Mouse (Mus musculus) activated CD4-positive, CD25-positive, alpha-beta regulatory T cell, adult 9 weeks (primary cell): Measurements from ENCODE around the gene Taok2. TPM values are rescaled to one million over a fixed set of nuclear protein-coding genes. Genes with fewer than 3 reads are reported as not detected.

Experiments used
- polyA plus RNA-seq: library from polyadenylated mRNA; unstranded; fragments of 100-300 nt; shearing (Covaris generic); gene quantifications from one replicate; pipeline ENCODE4 v1.2.1, GENCODE M21; 2017

Taok2 gene
- polyA plus RNA-seq: 61.6 TPM

GRCm38 (mm10) chr7:126884286-126885164 is at the start of gene Taok2:
TSS of gene Taok2 (minus strand) at chr7:126884703.

GRCm38 (mm10) chr7:126928384-126929037 is 44.0 kb upstream of the Taok2 start, which contains the start of gene Kctd13:
TSS of gene Kctd13 (plus strand) at chr7:126928879.

GRCm38 (mm10) chr7:126922624-126923060 is 38.1 kb upstream of the Taok2 start, which contains the start of gene Tmem219:
TSS of gene Tmem219 (minus strand) at chr7:126922917.

GRCm38 (mm10) chr7:126862147-126862784 is 22.2 kb downstream of the Taok2 start, which contains the start of gene Ino80e:
TSS of gene Ino80e (minus strand) at chr7:126862377.

DNA sequence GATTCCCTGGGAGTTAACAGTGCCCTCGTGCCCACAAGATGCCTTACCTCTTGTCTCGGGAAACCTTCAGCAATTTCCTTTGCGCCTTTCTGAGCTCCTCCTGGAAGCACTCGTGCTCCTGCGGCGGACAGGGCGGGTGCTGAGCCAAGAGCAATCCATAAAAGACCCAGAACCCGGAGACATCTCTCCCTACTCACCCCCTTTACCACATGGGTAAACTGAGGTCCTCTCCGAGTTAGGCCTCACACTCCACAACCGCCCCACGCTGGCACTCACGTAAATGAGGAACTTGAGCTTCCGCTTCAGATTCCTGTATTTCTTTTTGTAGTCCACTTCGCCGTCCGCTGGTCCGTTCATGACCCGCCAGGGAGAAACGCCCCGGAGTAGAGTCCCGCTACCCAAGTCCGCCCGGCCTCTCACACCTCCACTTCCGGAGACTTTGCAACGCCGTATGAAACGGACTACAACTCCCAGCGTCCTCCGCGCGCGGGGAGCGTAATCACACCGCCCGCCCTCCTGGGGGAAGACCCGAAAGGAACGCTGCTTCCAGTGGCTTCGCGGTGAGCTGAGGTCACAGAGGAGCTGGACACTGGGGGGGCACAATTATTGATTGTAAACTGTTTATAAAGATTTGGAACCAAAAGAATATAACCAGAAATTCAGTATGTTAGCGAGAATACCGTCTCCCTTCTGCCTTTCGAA is 22.9 kb downstream of the Taok2 start, which contains the start of gene Hirip3:
Hirip3 (plus strand) TSS at position 544 of the 702 bp plus-strand sequence.

GRCm38 (mm10) chr7:126847116-126847420 is 37.4 kb downstream of the Taok2 start, which contains the start of gene Doc2a:
TSS of gene Doc2a (plus strand) at chr7:126847416.

GRCm38 (mm10) chr7:126831539-126831938 is 53.0 kb downstream of the Taok2 start, which contains the start of gene 4930451I11Rik:
TSS of gene 4930451I11Rik (minus strand) at chr7:126831639.

Other genes with a start within 250 kb of the Taok2 start
- 109 TPM for gene Sgf29, start 235.4 kb downstream of the Taok2 start, polyA plus RNA-seq
- gene Sult1a1, start 208.3 kb downstream of the Taok2 start, polyA plus RNA-seq: 1.5 TPM
- 130 TPM for gene Bola2, start 189.3 kb downstream of the Taok2 start, polyA plus RNA-seq
- gene Slx1b, start 188.9 kb downstream of the Taok2 start, polyA plus RNA-seq: 11.5 TPM
- 3,436 TPM for gene Coro1a, start 176.9 kb downstream of the Taok2 start, polyA plus RNA-seq
- gene Mapk3, start 125.1 kb downstream of the Taok2 start, polyA plus RNA-seq: 29.4 TPM
- gene Gdpd3, start 118.4 kb downstream of the Taok2 start, polyA plus RNA-seq: 0.93 TPM
- 283 TPM for gene Ypel3, start 107.7 kb downstream of the Taok2 start, polyA plus RNA-seq
- 4.4 TPM for gene Tbx6, start 103.2 kb downstream of the Taok2 start, polyA plus RNA-seq
- 420 TPM for gene Ppp4c, start 92.2 kb downstream of the Taok2 start, polyA plus RNA-seq
- not detected for gene Fam57b, start 87.0 kb downstream of the Taok2 start, polyA plus RNA-seq
- not detected for gene 4930451I11Rik, start 53.1 kb downstream of the Taok2 start, polyA plus RNA-seq
- not detected for gene Doc2a, start 37.3 kb downstream of the Taok2 start, polyA plus RNA-seq
- gene Hirip3, start 22.7 kb downstream of the Taok2 start, polyA plus RNA-seq: 9.9 TPM
- gene Ino80e, start 22.3 kb downstream of the Taok2 start, polyA plus RNA-seq: 97.3 TPM
- 47.8 TPM for gene Tmem219, start 38.2 kb upstream of the Taok2 start, polyA plus RNA-seq
- 11.5 TPM for gene Kctd13, start 44.2 kb upstream of the Taok2 start, polyA plus RNA-seq
- 0.17 TPM for gene Asphd1, start 64.9 kb upstream of the Taok2 start, polyA plus RNA-seq
- 1.5 TPM for gene Sez6l2, start 65.9 kb upstream of the Taok2 start, polyA plus RNA-seq
- 320 TPM for gene Cdipt, start 91.2 kb upstream of the Taok2 start, polyA plus RNA-seq
- 2.9 TPM for gene Cdiptos, start 91.4 kb upstream of the Taok2 start, polyA plus RNA-seq
- 59.1 TPM for gene Mvp, start 129.9 kb upstream of the Taok2 start, polyA plus RNA-seq
- gene Pagr1b, start 131.8 kb upstream of the Taok2 start, polyA plus RNA-seq: 0.97 TPM
- gene Pagr1a, start 132.6 kb upstream of the Taok2 start, polyA plus RNA-seq: 149 TPM
- gene Gm42742, start 136.4 kb upstream of the Taok2 start, polyA plus RNA-seq: 32.7 TPM
- gene Prrt2, start 136.5 kb upstream of the Taok2 start, polyA plus RNA-seq: 14.6 TPM
- 24.7 TPM for gene Maz, start 142.3 kb upstream of the Taok2 start, polyA plus RNA-seq
- gene Kif22, start 157.8 kb upstream of the Taok2 start, polyA plus RNA-seq: 18.7 TPM
- not detected for gene Zg16, start 202.6 kb upstream of the Taok2 start, polyA plus RNA-seq
- 389 TPM for gene AI467606, start 206.7 kb upstream of the Taok2 start, polyA plus RNA-seq
- 19.1 TPM for gene Qprt, start 237.5 kb upstream of the Taok2 start, polyA plus RNA-seq